Mouse (Mus musculus) spleen, adult 2 months (tissue): ENCODE data around the gene Inpp4b.

ENCODE experiments used
- CTCF ChIP-seq: fragments of 200-500 bp; IDR thresholded peaks from 2 replicates; pipeline ENCODE4 v1.5.1; 2011; ENCODE audit warnings: mild to moderate bottlenecking, inconsistent platforms; ENCODE audit not compliant: insufficient read depth, insufficient read length, insufficient replicate concordance; ENCODE audit errors: extremely low read depth
- POLR2A ChIP-seq: fragments of 200-500 bp; IDR thresholded peaks from 2 replicates; pipeline ENCODE4 v1.6.1; 2011; ENCODE audit warnings: low read depth, low read length, inconsistent platforms

DNA sequence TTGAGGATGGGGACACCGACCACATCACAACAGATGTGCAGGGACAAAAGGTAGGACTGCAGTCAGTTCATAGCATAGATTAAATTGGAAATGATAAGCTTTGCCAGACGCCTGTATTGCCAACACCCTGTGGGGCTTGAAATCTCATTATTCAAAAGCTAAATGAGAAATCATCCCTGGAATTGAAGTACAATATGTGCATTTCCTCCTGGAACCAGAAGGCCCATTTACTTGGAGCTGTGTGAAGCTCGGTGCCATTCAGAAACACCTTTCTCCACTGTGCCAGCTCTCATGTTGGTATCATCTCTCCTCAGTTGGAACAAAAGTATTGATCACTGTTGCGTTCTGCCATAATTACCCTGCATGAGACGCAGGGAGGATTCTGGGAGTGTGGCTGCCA lies 541.8 kb downstream of the Inpp4b start:
- no peak for TF ChIP-seq CTCF
- no peak for TF ChIP-seq POLR2A
